9 mouse cellular contexts compared by ENCODE assay signal in genomic region chr9:75468297-75468696, GRCm38 (mm10). TPM values are rescaled to one million over a fixed set of nuclear protein-coding genes. Genes with fewer than 3 reads are reported as not detected.
DNase-seq lines count a peak whose midpoint lies in the region; ATAC-seq and TF ChIP-seq lines count a peak whose summit lies in the region.
"Had no signal": no experiment of that assay in that cellular context is flagged by ENCODE, and none has a peak within 500 bp of the region (broad histone marks: within the 10 kb centered on the region; RNA-seq: fewer than 3 reads in every experiment).

No protein-coding gene starts in this region.

- WGBS in lung, embryonic 14.5 days, result 79% methylated on average over 14 of the region's 14 CpGs
- 81% methylated on average over 14 of the region's 14 CpGs for WGBS in kidney, embryonic 15.5 days

- no peak for ATAC-seq in lung, embryonic 14.5 days (ENCODE audit: insufficient read depth)
- peak; percentile 96 for ATAC-seq in granulocyte monocyte progenitor cell, adult 5-6 weeks (replicated peaks; ENCODE audit: poor library complexity, severe bottlenecking)
- ATAC-seq in kidney, embryonic 15.5 days (replicated peaks; ENCODE audit: low FRiP score), result no peak

- peak; percentile 16 for DNase-seq in lung, embryonic 14.5 days
- DNase-seq in lung, postnatal 14 days, result no peak
- DNase-seq in R1 (ENCODE audit: low read depth, low spot score), result peak; percentile 99
- peak; percentile 89 for DNase-seq in testis, postnatal 14 days (ENCODE audit: low spot score)
- DNase-seq in gastrocnemius, postnatal 14 days, result no peak

- H3K27ac ChIP-seq in lung, embryonic 14.5 days (ENCODE audit: low read depth), result no peak overlapping the region
- no peak overlapping the region for H3K27ac ChIP-seq in kidney, embryonic 15.5 days
- H3K27ac ChIP-seq: forebrain, embryonic 12.5 days; neural tube, embryonic 12.5 days had no signal

- peak; percentile 26; the same call in 1 of the 2 replicates for TF ChIP-seq CTCF in lung, embryonic 14.5 days (IDR thresholded peaks at IDR 0.05; ENCODE audit: low read depth)

- H3K4me2 ChIP-seq in lung, embryonic 14.5 days, result no peak overlapping the region
- no peak overlapping the region for H3K4me2 ChIP-seq in kidney, embryonic 15.5 days
- H3K4me2 ChIP-seq: forebrain, embryonic 12.5 days; neural tube, embryonic 12.5 days had no signal

- no peak overlapping the region for H3K9ac ChIP-seq in lung, embryonic 14.5 days
- no peak overlapping the region for H3K9ac ChIP-seq in kidney, embryonic 15.5 days
- H3K9ac ChIP-seq: forebrain, embryonic 12.5 days; neural tube, embryonic 12.5 days had no signal

- H3K27me3 ChIP-seq in lung, embryonic 14.5 days (ENCODE audit: insufficient read depth, low read length), result no peaks in the 10 kb centered on the region
- no peaks in the 10 kb centered on the region for H3K27me3 ChIP-seq in kidney, embryonic 15.5 days
- H3K27me3 ChIP-seq: forebrain, embryonic 12.5 days; neural tube, embryonic 12.5 days had no signal

- peaks cover 64% of the 10 kb centered on the region for H3K36me3 ChIP-seq in lung, embryonic 14.5 days (ENCODE audit: insufficient read depth)
- peaks cover 63% of the 10 kb centered on the region for H3K36me3 ChIP-seq in kidney, embryonic 15.5 days

- no peak overlapping the region for H3K4me3 ChIP-seq in lung, embryonic 14.5 days (ENCODE audit: low read depth, low read length)
- H3K4me3 ChIP-seq in kidney, embryonic 15.5 days (replicated peaks), result no peak overlapping the region
- H3K4me3 ChIP-seq: forebrain, embryonic 12.5 days; neural tube, embryonic 12.5 days had no signal

- H3K9me3 ChIP-seq in lung, embryonic 14.5 days (ENCODE audit: low read depth, low read length), result no peaks in the 10 kb centered on the region
- 0 out of 2 replicates have a peak, but pooled peaks cover 4% of the 10 kb centered on the region for H3K9me3 ChIP-seq in kidney, embryonic 15.5 days (replicated peaks)
- H3K9me3 ChIP-seq: forebrain, embryonic 12.5 days; neural tube, embryonic 12.5 days had no signal

- intact Hi-C loops in gastrocnemius, postnatal 14 days (cut with DNase I; ENCODE audit: low total_unique reads), result no loop called here

- H3K4me1 ChIP-seq in lung, embryonic 14.5 days (ENCODE audit: insufficient read depth), result no peaks in the 10 kb centered on the region
- no peaks in the 10 kb centered on the region for H3K4me1 ChIP-seq in kidney, embryonic 15.5 days
- H3K4me1 ChIP-seq: forebrain, embryonic 12.5 days; neural tube, embryonic 12.5 days had no signal

RNA-seq across cellular contexts. Expression of gene Leo1, which starts 27.0 kb away (rescaled TPM):
- 39.5 and 39.7 TPM in 2 replicates for polyA plus RNA-seq in lung, embryonic 14.5 days (2014; fragmentation: Nextera tagmentation; extraction: Ambion mirVana)
- total RNA-seq in granulocyte monocyte progenitor cell, adult 5-6 weeks (2014; fragmentation: Nextera tagmentation), result 23.2 and 24.2 TPM in 2 replicates
- total RNA-seq in granulocyte monocyte progenitor cell, adult 5-6 weeks (2017), result 38.9 and 42.7 TPM in 2 replicates
- total RNA-seq in gastrocnemius, postnatal 14 days (2021), result 10 to 100 TPM; 17.3 to 22.2 TPM
- polyA plus RNA-seq in kidney, embryonic 15.5 days (2015; fragmentation: Nextera tagmentation; extraction: Ambion mirVana), result 42.9 and 43.4 TPM in 2 replicates

RNA-seq across cellular contexts. Expression of gene Mapk6, which starts 58.5 kb away (rescaled TPM):
- polyA plus RNA-seq in lung, embryonic 14.5 days (2014; fragmentation: Nextera tagmentation; extraction: Ambion mirVana), result 63.7 and 67.3 TPM in 2 replicates
- 42.4 and 47.8 TPM in 2 replicates for total RNA-seq in granulocyte monocyte progenitor cell, adult 5-6 weeks (2014; fragmentation: Nextera tagmentation)
- 59.2 and 71.6 TPM in 2 replicates for total RNA-seq in granulocyte monocyte progenitor cell, adult 5-6 weeks (2017)
- 10 to 100 TPM; 26.8 to 33.9 TPM for total RNA-seq in gastrocnemius, postnatal 14 days (2021)
- 59.6 and 66.9 TPM in 2 replicates for polyA plus RNA-seq in kidney, embryonic 15.5 days (2015; fragmentation: Nextera tagmentation; extraction: Ambion mirVana)

Comparison
In these comparisons a context has a peak if more than half of its experiments do, and no peak if none do; other contexts are left out.
1. DNase-seq: peak in lung, embryonic 14.5 days (single experiment), R1 (single experiment) and testis, postnatal 14 days (single experiment); none in lung, postnatal 14 days (single experiment) and gastrocnemius, postnatal 14 days (single experiment).